Comparison of ENCODE assay signal across 9 mouse cellular contexts in the genomic region with DNA sequence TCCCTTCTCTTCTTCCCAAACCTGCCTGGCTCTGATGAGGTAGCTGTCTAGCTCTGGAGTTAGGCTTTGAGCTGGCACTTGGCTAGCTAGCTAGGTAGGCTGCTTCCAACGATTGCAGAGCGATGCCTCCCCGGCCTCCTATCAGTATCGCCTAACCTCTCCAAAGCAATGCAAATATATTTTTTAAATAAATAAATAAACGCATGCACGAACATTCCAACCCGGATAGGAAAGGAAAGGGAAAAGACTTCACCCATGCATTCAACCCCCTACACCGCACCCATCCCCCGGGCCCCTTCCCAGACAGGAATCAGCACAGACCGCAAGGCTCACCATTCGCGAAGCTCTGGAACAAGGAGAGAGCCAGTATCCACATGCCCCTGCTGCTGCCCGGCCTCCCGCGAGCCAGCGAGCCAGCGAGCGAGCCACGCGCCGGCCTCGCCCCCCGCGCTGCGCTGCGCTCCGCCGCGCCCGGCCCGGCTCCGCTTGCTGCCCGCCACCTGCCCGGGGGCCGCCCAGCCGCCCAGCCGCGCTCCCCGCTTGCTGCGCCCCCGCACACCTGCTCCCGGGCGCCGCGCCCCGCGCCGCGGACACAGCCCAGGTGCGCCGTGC. TPM values are rescaled to one million over a fixed set of nuclear protein-coding genes. Genes with fewer than 3 reads are reported as not detected.
DNase-seq lines count a peak whose midpoint lies in the region; ATAC-seq and TF ChIP-seq lines count a peak whose summit lies in the region.
"Had no signal": no experiment of that assay in that cellular context is flagged by ENCODE, and none has a peak within 500 bp of the region (broad histone marks: within the 10 kb centered on the region; RNA-seq: fewer than 3 reads in every experiment).

No protein-coding gene starts in this region.

- peak; percentile 47; the same call in 1 of the 2 replicates for ATAC-seq in lung, embryonic 14.5 days (ENCODE audit: insufficient read depth)
- ATAC-seq in intestine, embryonic 16.5 days = 0 out of 2 replicates have a peak, but pooled peaks have one; percentile 4
- no peak for ATAC-seq in megakaryocyte-erythroid progenitor cell, adult 5-6 weeks (replicated peaks; ENCODE audit: low FRiP score, low TSS enrichment, poor library complexity, severe bottlenecking)

- peak overlapping the region; percentile 46 for H3K4me3 ChIP-seq in cerebellum, adult 2 months (replicated peaks; ENCODE audit: insufficient read depth, low read depth, low read length)
- peak overlapping the region; percentile 45 for H3K4me3 ChIP-seq in lung, embryonic 14.5 days (ENCODE audit: low read depth, low read length)
- H3K4me3 ChIP-seq in intestine, embryonic 16.5 days (ENCODE audit: low read length) = peak overlapping the region; percentile 53
- H3K4me3 ChIP-seq: erythroblast, embryonic 14.5 days had no signal

- DNase-seq in cerebellum, adult 2 months = peak; percentile 27 to 50
- no peak for DNase-seq in cerebellum, adult 9-11 months
- DNase-seq in lung, embryonic 14.5 days = peak; percentile 19
- DNase-seq in lung, postnatal 36 days = no peak
- DNase-seq in neural tube, embryonic 10.5 days (ENCODE audit: extremely low spot score, low spot score) = peak; percentile 57
- DNase-seq in adrenal gland, postnatal 25 days = no peak

- no peak for TF ChIP-seq POLR2A in cerebellum, adult 2 months (IDR thresholded peaks at IDR 0.05; ENCODE audit: borderline replicate concordance, insufficient read depth, low read length)

- no peaks in the 10 kb centered on the region for H3K4me1 ChIP-seq in cerebellum, adult 2 months (ENCODE audit: control insufficient read depth, insufficient read depth, low read length)
- H3K4me1 ChIP-seq in lung, embryonic 14.5 days (ENCODE audit: insufficient read depth) = no peaks in the 10 kb centered on the region
- 0 out of 2 replicates have a peak, but pooled peaks cover 10% of the 10 kb centered on the region for H3K4me1 ChIP-seq in intestine, embryonic 16.5 days (ENCODE audit: control insufficient read depth, insufficient read depth, low read length)

- H3K36me3 ChIP-seq in lung, embryonic 14.5 days (ENCODE audit: insufficient read depth) = no peaks in the 10 kb centered on the region
- no peaks in the 10 kb centered on the region for H3K36me3 ChIP-seq in intestine, embryonic 16.5 days (ENCODE audit: control insufficient read depth, insufficient read depth, low read length)

- TF ChIP-seq CTCF in cerebellum, adult 2 months (IDR thresholded peaks at IDR 0.05; ENCODE audit: borderline replicate concordance, insufficient read depth, low read depth, low read length) = no peak
- no peak for TF ChIP-seq CTCF in lung, embryonic 14.5 days (IDR thresholded peaks at IDR 0.05; ENCODE audit: low read depth)

- H3K9me3 ChIP-seq in lung, embryonic 14.5 days (ENCODE audit: low read depth, low read length) = no peaks in the 10 kb centered on the region
- no peaks in the 10 kb centered on the region for H3K9me3 ChIP-seq in intestine, embryonic 16.5 days (ENCODE audit: control insufficient read depth, low read length)

- WGBS in cerebellum, adult 2 months = under 1% methylated on average over 50 of the region's 51 CpGs
- WGBS in lung, embryonic 14.5 days = under 1% methylated on average over 42 of the region's 51 CpGs
- 2% methylated on average over 37 of the region's 51 CpGs for WGBS in intestine, embryonic 16.5 days

- no peak overlapping the region for H3K27ac ChIP-seq in cerebellum, adult 2 months (ENCODE audit: insufficient read depth, low read length)
- H3K27ac ChIP-seq in lung, embryonic 14.5 days (ENCODE audit: low read depth) = no peak overlapping the region
- H3K27ac ChIP-seq in intestine, embryonic 16.5 days (ENCODE audit: low read length) = no peak overlapping the region

- 0 out of 2 replicates have a peak overlapping the region, but pooled peaks have one; percentile 20 for H3K9ac ChIP-seq in lung, embryonic 14.5 days
- peak overlapping the region; percentile 43; the same call in 1 of the 2 replicates for H3K9ac ChIP-seq in intestine, embryonic 16.5 days (ENCODE audit: low read depth, low read length)

- no peaks in the 10 kb centered on the region for H3K27me3 ChIP-seq in cerebellum, adult 2 months (ENCODE audit: control insufficient read depth, insufficient read depth, low read length)
- H3K27me3 ChIP-seq in lung, embryonic 14.5 days (ENCODE audit: insufficient read depth, low read length) = peaks cover 50% of the 10 kb centered on the region
- peaks cover 33% of the 10 kb centered on the region for H3K27me3 ChIP-seq in intestine, embryonic 16.5 days (replicated peaks; ENCODE audit: control insufficient read depth, insufficient read depth, low read length)

- peak overlapping the region; percentile 91 for H3K4me2 ChIP-seq in lung, embryonic 14.5 days
- peak overlapping the region; percentile 91 for H3K4me2 ChIP-seq in intestine, embryonic 16.5 days (ENCODE audit: low read depth, low read length)

RNA-seq across cellular contexts. Expression of a gene that starts 0.5 kb away (rescaled TPM):
- 14.4 and 16.0 TPM in 2 replicates for polyA plus RNA-seq in cerebellum, adult 2 months (2012; rRNA removed)
- polyA plus RNA-seq in lung, embryonic 14.5 days (2014; fragmentation: Nextera tagmentation; extraction: Ambion mirVana) = not detected in 2 replicates
- polyA plus RNA-seq in intestine, embryonic 16.5 days (2015; fragmentation: Nextera tagmentation; extraction: Ambion mirVana) = 0.05 and 0.21 TPM in 2 replicates
- total RNA-seq in adrenal gland, postnatal 25 days (2021) = 0.18 TPM in 1 of 2 replicates, not detected in the other
- total RNA-seq in megakaryocyte-erythroid progenitor cell, adult 5-6 weeks (2014; fragmentation: Nextera tagmentation) = 0.84 TPM in 1 of 2 replicates, not detected in the other
- 0.19 TPM in 1 of 2 replicates, not detected in the other for total RNA-seq in megakaryocyte-erythroid progenitor cell, adult 5-6 weeks (2017)
- polyA plus RNA-seq: erythroblast, embryonic 14.5 days had no signal

Comparison
In these comparisons a context has a peak if more than half of its experiments do, and no peak if none do; other contexts are left out.
1. DNase-seq: peak in cerebellum, adult 2 months (2 of 2), lung, embryonic 14.5 days (single experiment) and neural tube, embryonic 10.5 days (single experiment); none in cerebellum, adult 9-11 months (single experiment), lung, postnatal 36 days (single experiment) and adrenal gland, postnatal 25 days (single experiment).
2. RNA of a gene that starts 0.5 kb away (polyA plus RNA-seq): 14.4 to 16.0 TPM in cerebellum, adult 2 months; 0.05 to 0.21 TPM in intestine, embryonic 16.5 days and not detected in lung, embryonic 14.5 days; every median in the first group is over 10 times any median in the second.
3. Peak in every context shown above with its lines, with median percentiles within 50 percentile points of each other: H3K4me3 ChIP-seq.